Mouse (Mus musculus): ENCODE results near the gene Nr1h2. TPM values are rescaled to one million over a fixed set of nuclear protein-coding genes. Genes with fewer than 3 reads are reported as not detected.

Gene Nr1h2
- polyA plus RNA-seq, 1 experiment from 2014 or later, result 71.3 TPM

DNA sequence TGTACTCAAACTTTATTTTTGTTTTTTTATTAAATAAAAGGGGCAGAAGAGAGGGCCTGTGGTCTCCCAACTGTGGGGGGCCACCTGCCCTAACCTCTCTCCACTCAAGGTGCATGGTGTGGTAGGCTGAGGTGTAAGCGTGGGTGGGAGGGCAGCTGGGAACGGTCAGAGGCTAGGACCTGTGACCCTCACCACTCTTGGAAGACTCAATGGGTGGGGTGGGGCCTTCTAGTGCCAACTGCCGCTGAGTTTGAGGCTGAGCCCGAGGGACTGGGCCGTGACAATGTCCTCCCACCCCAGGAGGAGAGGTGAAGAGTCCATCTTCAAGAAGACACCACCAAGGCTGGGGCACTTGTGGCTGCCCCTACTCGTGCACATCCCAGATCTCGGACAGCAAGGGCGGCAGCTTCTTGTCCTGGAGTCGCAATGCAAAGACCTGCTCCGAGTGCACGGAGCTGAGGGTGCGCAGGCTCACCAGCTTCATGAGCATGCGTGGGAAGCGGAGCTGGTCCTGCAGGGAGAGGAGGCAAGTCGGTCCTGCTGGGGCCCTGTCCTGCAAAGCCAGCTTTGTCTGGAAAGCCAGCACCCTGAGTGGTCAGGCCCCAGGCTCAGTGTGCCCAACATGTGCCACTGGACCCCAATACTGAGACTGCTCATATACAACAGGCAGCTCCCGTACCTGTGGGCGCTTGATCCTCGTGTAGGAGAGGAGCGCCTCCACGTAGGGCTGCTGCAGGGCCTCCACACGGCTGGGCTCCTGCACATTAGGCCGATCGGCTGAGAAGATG, 3.9 kb downstream of the Nr1h2 start:
- ATAC-seq, result no peak
- no peak for TF ChIP-seq CTCF (IDR thresholded peaks at IDR 0.05; ENCODE audit: low read depth)
- no peaks in the 10 kb centered on the region for H3K4me1 ChIP-seq (replicated peaks; ENCODE audit: control insufficient read depth, insufficient read depth, low read length)
- H3K27ac ChIP-seq (ENCODE audit: low read depth, low read length), result no peak overlapping the region
- peaks cover 33% of the 10 kb centered on the region for H3K36me3 ChIP-seq (ENCODE audit: control insufficient read depth, insufficient read depth)
- H3K4me2 ChIP-seq (replicated peaks; ENCODE audit: low read depth), result no peak overlapping the region
- H3K4me3 ChIP-seq (ENCODE audit: low read depth, low read length), result no peak overlapping the region
- WGBS, result 95% methylated on average over 23 of the region's 23 CpGs
- H3K27me3 ChIP-seq (replicated peaks; ENCODE audit: control insufficient read depth, insufficient read depth, low read length), result no peaks in the 10 kb centered on the region
- H3K9ac ChIP-seq (ENCODE audit: low read depth, low read length), result no peak overlapping the region
- H3K9me3 ChIP-seq (ENCODE audit: control insufficient read depth), result no peaks in the 10 kb centered on the region

DNA sequence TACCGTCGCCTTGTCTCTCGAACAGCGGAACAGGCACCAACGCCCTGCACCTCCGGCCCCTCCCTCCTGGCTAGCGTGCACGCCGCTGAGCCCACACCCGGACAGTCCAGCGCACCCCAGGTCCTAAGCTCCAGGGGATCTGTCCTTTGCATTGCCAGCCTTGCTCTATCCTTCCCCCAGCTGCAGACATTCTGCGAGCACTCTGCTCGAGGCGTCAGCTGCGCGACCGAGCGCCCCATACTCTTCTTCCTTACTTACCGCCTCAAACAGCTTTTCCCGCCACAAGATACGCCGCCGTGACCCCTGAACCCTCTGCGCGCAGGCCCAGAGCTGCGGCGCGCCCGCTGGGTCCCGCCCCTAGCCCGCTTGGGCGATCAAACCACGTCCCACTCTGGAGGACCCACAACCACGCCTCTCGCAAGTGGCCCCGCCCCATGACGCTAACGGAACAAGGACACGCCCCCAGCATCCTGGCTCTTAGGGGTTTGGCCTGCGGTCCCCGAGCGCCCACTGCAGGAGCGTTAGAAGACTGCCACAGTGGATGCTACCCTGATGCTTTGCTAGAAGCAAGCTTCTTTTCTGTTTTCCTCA, 5.2 kb downstream of the Nr1h2 start, which contains the start of gene Pold1:
Gene Pold1 (minus strand): TSS at position 353 of the 591 bp plus-strand sequence.
- Histone ChIP-seq H3K9ac (ENCODE audit: low read depth, low read length) (peak within 1 kb of the TSS; percentile 43; the same call in 1 of the 2 replicates), H3K4me1 (replicated peaks; ENCODE audit: control insufficient read depth, insufficient read depth, low read length) (no peaks in the 10 kb centered on the region), H3K4me3 (ENCODE audit: low read depth, low read length) (peak within 1 kb of the TSS; percentile 60), H3K27me3 (replicated peaks; ENCODE audit: control insufficient read depth, insufficient read depth, low read length) (no peaks in the 10 kb centered on the region), H3K27ac (ENCODE audit: low read depth, low read length) (peak within 1 kb of the TSS; percentile 66), H3K36me3 (ENCODE audit: control insufficient read depth, insufficient read depth) (peaks cover 33% of the 10 kb centered on the region), H3K4me2 (replicated peaks; ENCODE audit: low read depth) (peak within 1 kb of the TSS; percentile 95), H3K9me3 (ENCODE audit: control insufficient read depth) (no peaks in the 10 kb centered on the region)
- ATAC-seq, result peak; percentile 94
- under 1% methylated on average over 43 of the region's 43 CpGs for WGBS
- TF ChIP-seq CTCF (IDR thresholded peaks at IDR 0.05; ENCODE audit: low read depth), result peak; percentile 99

- peak overlapping the region; percentile 43; the same call in 1 of the 2 replicates for H3K9ac ChIP-seq (ENCODE audit: low read depth, low read length)
- no peaks in the 10 kb centered on the region for H3K9me3 ChIP-seq (ENCODE audit: control insufficient read depth)
- no peak for ATAC-seq
- no peaks in the 10 kb centered on the region for H3K27me3 ChIP-seq (replicated peaks; ENCODE audit: control insufficient read depth, insufficient read depth, low read length)
- H3K36me3 ChIP-seq (ENCODE audit: control insufficient read depth, insufficient read depth), result peaks cover 37% of the 10 kb centered on the region
- H3K4me1 ChIP-seq (replicated peaks; ENCODE audit: control insufficient read depth, insufficient read depth, low read length), result no peaks in the 10 kb centered on the region
- WGBS, result 24% methylated on average over 5 of the region's 5 CpGs
- TF ChIP-seq CTCF (IDR thresholded peaks at IDR 0.05; ENCODE audit: low read depth), result no peak
- peak overlapping the region; percentile 60 for H3K4me3 ChIP-seq (ENCODE audit: low read depth, low read length)
- no peak overlapping the region for H3K27ac ChIP-seq (ENCODE audit: low read depth, low read length)
- H3K4me2 ChIP-seq (replicated peaks; ENCODE audit: low read depth), result peak overlapping the region; percentile 95
Measured at GRCm38 (mm10) chr7:44547725-44548124, 6.0 kb downstream of the Nr1h2 start.

- Histone ChIP-seq H3K4me2 (replicated peaks; ENCODE audit: low read depth) (no peak overlapping the region), H3K27me3 (replicated peaks; ENCODE audit: control insufficient read depth, insufficient read depth, low read length) (no peaks in the 10 kb centered on the region), H3K4me3 (ENCODE audit: low read depth, low read length) (no peak overlapping the region), H3K9me3 (ENCODE audit: control insufficient read depth) (no peaks in the 10 kb centered on the region), H3K4me1 (replicated peaks; ENCODE audit: control insufficient read depth, insufficient read depth, low read length) (no peaks in the 10 kb centered on the region), H3K9ac (ENCODE audit: low read depth, low read length) (no peak overlapping the region), H3K27ac (ENCODE audit: low read depth, low read length) (no peak overlapping the region), H3K36me3 (ENCODE audit: control insufficient read depth, insufficient read depth) (peaks cover 38% of the 10 kb centered on the region)
- no peak for TF ChIP-seq CTCF (IDR thresholded peaks at IDR 0.05; ENCODE audit: low read depth)
- WGBS, result 94% methylated on average over 13 of the region's 13 CpGs
- no peak for ATAC-seq
Measured at GRCm38 (mm10) chr7:44547041-44547440, 6.7 kb downstream of the Nr1h2 start.

DNA sequence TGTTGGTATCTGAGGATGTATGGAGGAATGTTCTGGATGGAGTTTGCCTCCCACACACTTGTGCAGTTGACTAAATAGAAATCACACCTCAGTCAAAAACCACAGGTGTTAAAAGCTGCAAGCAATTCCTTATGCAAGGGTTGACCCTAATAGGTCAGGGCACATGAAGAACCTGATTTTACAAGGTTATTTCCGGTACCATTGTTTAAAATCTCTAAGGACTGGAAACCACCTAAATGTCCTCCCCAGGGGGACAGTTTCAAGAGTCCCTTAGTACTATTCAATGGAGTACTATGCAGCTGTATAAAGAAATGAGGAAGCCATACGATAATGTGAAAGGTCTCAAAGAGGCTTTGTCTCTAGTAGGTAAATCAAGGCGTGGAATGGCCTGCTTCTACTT, 7.5 kb downstream of the Nr1h2 start:
- H3K27me3 ChIP-seq (replicated peaks; ENCODE audit: control insufficient read depth, insufficient read depth, low read length), result no peaks in the 10 kb centered on the region
- no peak for ATAC-seq
- H3K27ac ChIP-seq (ENCODE audit: low read depth, low read length), result no peak overlapping the region
- WGBS, result 96% methylated on average over 3 of the region's 3 CpGs
- no peak for TF ChIP-seq CTCF (IDR thresholded peaks at IDR 0.05; ENCODE audit: low read depth)
- no peak overlapping the region for H3K4me2 ChIP-seq (replicated peaks; ENCODE audit: low read depth)
- no peaks in the 10 kb centered on the region for H3K4me1 ChIP-seq (replicated peaks; ENCODE audit: control insufficient read depth, insufficient read depth, low read length)
- H3K36me3 ChIP-seq (ENCODE audit: control insufficient read depth, insufficient read depth), result peaks cover 36% of the 10 kb centered on the region
- H3K4me3 ChIP-seq (ENCODE audit: low read depth, low read length), result no peak overlapping the region
- H3K9me3 ChIP-seq (ENCODE audit: control insufficient read depth), result no peaks in the 10 kb centered on the region
- no peak overlapping the region for H3K9ac ChIP-seq (ENCODE audit: low read depth, low read length)

GRCm38 (mm10) chr7:44543071-44543470, 10.7 kb downstream of the Nr1h2 start:
- no peak overlapping the region for H3K27ac ChIP-seq (ENCODE audit: low read depth, low read length)
- no peaks in the 10 kb centered on the region for H3K9me3 ChIP-seq (ENCODE audit: control insufficient read depth)
- H3K9ac ChIP-seq (ENCODE audit: low read depth, low read length), result no peak overlapping the region
- no peak overlapping the region for H3K4me3 ChIP-seq (ENCODE audit: low read depth, low read length)
- no peak for TF ChIP-seq CTCF (IDR thresholded peaks at IDR 0.05; ENCODE audit: low read depth)
- peaks cover 48% of the 10 kb centered on the region for H3K36me3 ChIP-seq (ENCODE audit: control insufficient read depth, insufficient read depth)
- WGBS, result 81% methylated on average over 12 of the region's 12 CpGs
- H3K4me2 ChIP-seq (replicated peaks; ENCODE audit: low read depth), result no peak overlapping the region
- H3K4me1 ChIP-seq (replicated peaks; ENCODE audit: control insufficient read depth, insufficient read depth, low read length), result no peaks in the 10 kb centered on the region
- no peaks in the 10 kb centered on the region for H3K27me3 ChIP-seq (replicated peaks; ENCODE audit: control insufficient read depth, insufficient read depth, low read length)
- no peak for ATAC-seq
